In the genomic region with DNA sequence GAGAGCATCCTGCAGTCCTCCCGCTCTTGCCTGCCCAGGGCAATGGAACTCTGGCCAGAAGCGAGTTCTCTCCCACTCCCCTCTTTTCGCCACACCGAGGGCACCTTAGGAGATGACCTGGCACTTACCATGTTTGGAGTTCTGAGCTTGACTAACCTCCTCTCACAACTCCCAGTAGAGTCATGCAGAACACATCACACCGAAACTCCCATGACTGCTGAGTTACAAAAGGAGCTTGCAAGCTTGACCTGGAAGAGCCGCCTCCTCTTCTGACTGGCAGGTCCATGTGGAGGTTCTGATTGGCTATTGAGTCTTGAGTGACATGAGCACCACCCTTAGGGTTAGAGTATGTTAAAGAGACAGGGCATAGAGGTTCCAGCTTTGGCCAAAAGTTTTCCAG, we compare ENCODE assay signal across 9 mouse cellular contexts. TPM values are rescaled to one million over a fixed set of nuclear protein-coding genes. Genes with fewer than 3 reads are reported as not detected.
DNase-seq lines count a peak whose midpoint lies in the region; ATAC-seq and TF ChIP-seq lines count a peak whose summit lies in the region.
"Not testable (repeated sequence)": the region's sequence is repeated elsewhere in the genome, so short reads cannot be mapped to it uniquely, and the experiment has no call there.
"Had no signal": no experiment of that assay in that cellular context is flagged by ENCODE, and none has a peak within 500 bp of the region (broad histone marks: within the 10 kb centered on the region; RNA-seq: fewer than 3 reads in every experiment).

A gene (minus strand): TSS at position 225 of the 400 bp plus-strand sequence.

- H3K4me2 ChIP-seq in forebrain, embryonic 15.5 days (replicated peaks) = 0 out of 2 replicates have a peak within 1 kb of the TSS, but pooled peaks have one; percentile 19
- 0 out of 2 replicates have a peak within 1 kb of the TSS, but pooled peaks have one; percentile 33 for H3K4me2 ChIP-seq in heart, postnatal 0 days (ENCODE audit: low read depth, low read length)
- H3K4me2 ChIP-seq in kidney, embryonic 15.5 days = peak within 1 kb of the TSS; percentile 32; the same call in 1 of the 2 replicates
- not testable (repeated sequence) for H3K4me2 ChIP-seq in stomach, embryonic 14.5 days (replicated peaks; ENCODE audit: low read depth, low read length)

- intact Hi-C loops in left cerebral cortex, postnatal 4 days (cut with DNase I) = not testable (repeated sequence)

- DNase-seq in WW6 (ENCODE audit: low read depth, low spot score) = peak; percentile 9
- peak; percentile 6 for DNase-seq in cerebellum, adult 9-11 months
- DNase-seq in heart, postnatal 0 days (ENCODE audit: low spot score) = peak; percentile 4
- DNase-seq in left cerebral cortex, postnatal 4 days = not testable (repeated sequence)

- H3K27ac ChIP-seq in forebrain, embryonic 15.5 days (replicated peaks); heart, postnatal 0 days (ENCODE audit: low read depth); kidney, embryonic 15.5 days; macrophage; stomach, embryonic 14.5 days (ENCODE audit: low read length): not testable (repeated sequence)

- 38% methylated on average over 6 of the region's 6 CpGs for WGBS in forebrain, embryonic 15.5 days
- 25% methylated on average over 6 of the region's 6 CpGs for WGBS in heart, postnatal 0 days
- 49% methylated on average over 6 of the region's 6 CpGs for WGBS in kidney, embryonic 15.5 days
- 55% methylated on average over 5 of the region's 6 CpGs for WGBS in macrophage (ENCODE audit: missing documents)
- WGBS in stomach, embryonic 14.5 days = 23% methylated on average over 6 of the region's 6 CpGs

- not testable (repeated sequence) for H3K9ac ChIP-seq in forebrain, embryonic 15.5 days (replicated peaks); heart, postnatal 0 days (replicated peaks; ENCODE audit: low read depth, low read length); kidney, embryonic 15.5 days; stomach, embryonic 14.5 days (replicated peaks; ENCODE audit: low read depth, low read length)

- H3K36me3 ChIP-seq in forebrain, embryonic 15.5 days; heart, postnatal 0 days (replicated peaks; ENCODE audit: control insufficient read depth, insufficient read depth, low read length); kidney, embryonic 15.5 days; macrophage (ENCODE audit: inconsistent target); stomach, embryonic 14.5 days (ENCODE audit: control insufficient read depth, insufficient read depth, low read length): not testable (repeated sequence)

- TF ChIP-seq CTCF in heart, postnatal 0 days (IDR thresholded peaks at IDR 0.05; ENCODE audit: low read depth) = not testable (repeated sequence)

- not testable (repeated sequence) for ATAC-seq in forebrain, embryonic 15.5 days (replicated peaks); heart, postnatal 0 days (ENCODE audit: insufficient read depth, low read depth); kidney, embryonic 15.5 days (replicated peaks; ENCODE audit: low FRiP score); stomach, embryonic 14.5 days (ENCODE audit: insufficient number of reproducible peaks, insufficient read depth, low FRiP score, low read depth)

- H3K9me3 ChIP-seq in forebrain, embryonic 15.5 days; heart, postnatal 0 days (replicated peaks; ENCODE audit: control insufficient read depth, low read length); kidney, embryonic 15.5 days (replicated peaks); stomach, embryonic 14.5 days (ENCODE audit: control insufficient read depth, low read depth, low read length): not testable (repeated sequence)

- H3K27me3 ChIP-seq in forebrain, embryonic 15.5 days; heart, postnatal 0 days (ENCODE audit: control insufficient read depth, insufficient read depth, low read length); kidney, embryonic 15.5 days; stomach, embryonic 14.5 days (ENCODE audit: control insufficient read depth, insufficient read depth, low read length): not testable (repeated sequence)

- H3K4me3 ChIP-seq in forebrain, embryonic 15.5 days = peak within 1 kb of the TSS; percentile 31
- peak within 1 kb of the TSS; percentile 29 for H3K4me3 ChIP-seq in heart, postnatal 0 days (ENCODE audit: low read depth, low read length)
- H3K4me3 ChIP-seq in kidney, embryonic 15.5 days (replicated peaks) = peak within 1 kb of the TSS; percentile 40
- peak within 1 kb of the TSS; percentile 18; the same call in 1 of the 2 replicates for H3K4me3 ChIP-seq in macrophage (ENCODE audit: inconsistent target)
- peak within 1 kb of the TSS; percentile 16; the same call in 1 of the 2 replicates for H3K4me3 ChIP-seq in stomach, embryonic 14.5 days (ENCODE audit: low read depth, low read length)

- H3K4me1 ChIP-seq in forebrain, embryonic 15.5 days; heart, postnatal 0 days (ENCODE audit: control insufficient read depth, insufficient read depth); kidney, embryonic 15.5 days; stomach, embryonic 14.5 days (ENCODE audit: control insufficient read depth, insufficient read depth, low read length): not testable (repeated sequence)

- H3K79me2 ChIP-seq in macrophage (ENCODE audit: inconsistent target) = not testable (repeated sequence)

- TF ChIP-seq EP300 in heart, postnatal 0 days (IDR thresholded peaks at IDR 0.05; ENCODE audit: low read depth) = not testable (repeated sequence)

RNA-seq across cellular contexts. Expression of the gene that starts here (rescaled TPM):
- 7.6 and 8.4 TPM in 2 replicates for polyA plus RNA-seq in forebrain, embryonic 15.5 days (2015; fragmentation: Nextera tagmentation; extraction: Ambion mirVana)
- 0.53 and 0.89 TPM in 2 replicates for total RNA-seq in heart, postnatal 0 days (2014; rRNA removed; ENCODE audit: low replicate concordance)
- 3.7 and 5.7 TPM in 2 replicates for polyA plus RNA-seq in heart, postnatal 0 days (2015; fragmentation: Nextera tagmentation; extraction: Ambion mirVana)
- 8.1 and 10.2 TPM in 2 replicates for polyA plus RNA-seq in kidney, embryonic 15.5 days (2015; fragmentation: Nextera tagmentation; extraction: Ambion mirVana)
- total RNA-seq in left cerebral cortex, postnatal 4 days (2021) = 10 to 100 TPM; 21.5 to 21.8 TPM
- 10 to 100 TPM in 4 of 26 experiments, 1 to 10 TPM in 22; 1.4 to 12.0 (median 4.6) TPM for total RNA-seq in macrophage (2018; cell fraction: chromatin; rRNA removed)
- 1 to 10 TPM in 21 of 26 experiments, under 1 TPM in 5; 0.50 to 2.7 (median 1.4) TPM for total RNA-seq in macrophage (2018; cell fraction: cytosol; rRNA removed)
- total RNA-seq in macrophage (2018; cell fraction: nucleus; rRNA removed) = 10 to 100 TPM in 1 of 26 experiments, 1 to 10 TPM in 23, under 1 TPM in 1, not detected in 1; 0.87 to 10.7 (median 3.5) TPM
- 0.79 to 3.2 TPM (median 1.7 TPM) in 3 replicates for polyA plus RNA-seq in macrophage (2018)
- polyA plus RNA-seq in stomach, embryonic 14.5 days (2014; fragmentation: Nextera tagmentation; extraction: Ambion mirVana) = 13.3 and 15.1 TPM in 2 replicates
- polyA plus RNA-seq: erythroblast, embryonic 14.5 days had no signal

Comparison
In these comparisons a context has a peak if more than half of its experiments do, and no peak if none do; other contexts are left out.
1. RNA of the gene that starts here (total RNA-seq): 21.5 to 21.8 TPM in left cerebral cortex, postnatal 4 days; 0.53 to 0.89 TPM in heart, postnatal 0 days; every median in the first group is over 10 times any median in the second.
2. Peak in every context shown above with its lines, with median percentiles within 50 percentile points of each other: H3K4me3 ChIP-seq.